Mouse (Mus musculus): ENCODE measurements around the gene Cd82.

Gene Cd82

DNA sequence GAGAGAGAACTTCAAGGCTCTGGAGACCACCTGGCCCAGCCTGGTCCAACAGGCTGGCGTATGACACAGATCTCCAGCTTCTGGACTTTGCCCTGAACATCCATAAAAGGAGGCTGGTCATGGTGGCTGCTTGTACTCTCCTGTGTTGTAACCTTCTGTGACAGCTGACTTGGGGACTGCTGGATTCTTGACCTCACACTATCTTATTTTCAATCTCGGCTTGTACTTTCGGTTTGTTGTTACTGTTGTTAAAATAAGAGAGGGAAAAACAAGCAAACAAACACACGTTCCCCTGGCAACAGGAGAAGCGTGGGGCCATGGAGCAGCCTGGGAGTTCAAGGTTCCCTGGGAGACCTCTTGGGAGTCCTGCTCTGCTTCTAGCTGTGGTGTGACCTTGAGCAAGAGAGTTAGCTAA lies 17.7 kb downstream of the Cd82 start:
- DNase-seq (ENCODE audit: low spot score) = no peak

DNA sequence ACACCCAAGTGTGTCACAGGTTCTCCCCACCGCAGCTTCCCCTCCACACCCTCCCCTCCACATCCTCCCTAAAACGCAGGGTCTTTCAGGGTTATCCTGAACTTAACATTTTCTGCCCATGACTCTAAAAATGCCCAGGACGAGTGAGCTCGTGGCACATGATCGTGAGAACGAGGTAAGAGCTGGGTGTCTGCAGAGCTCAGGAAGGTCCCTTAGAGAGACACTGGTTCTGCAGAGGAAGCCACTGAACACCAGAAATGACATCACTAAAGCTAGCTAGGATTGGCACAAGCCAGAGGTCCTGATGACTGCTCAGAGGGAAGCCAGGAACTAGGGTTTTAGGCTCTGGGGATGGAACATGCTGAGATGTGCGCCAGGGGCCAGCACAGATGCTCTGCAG lies 18.7 kb downstream of the Cd82 start:
- DNase-seq (ENCODE audit: low spot score) = no peak

DNA sequence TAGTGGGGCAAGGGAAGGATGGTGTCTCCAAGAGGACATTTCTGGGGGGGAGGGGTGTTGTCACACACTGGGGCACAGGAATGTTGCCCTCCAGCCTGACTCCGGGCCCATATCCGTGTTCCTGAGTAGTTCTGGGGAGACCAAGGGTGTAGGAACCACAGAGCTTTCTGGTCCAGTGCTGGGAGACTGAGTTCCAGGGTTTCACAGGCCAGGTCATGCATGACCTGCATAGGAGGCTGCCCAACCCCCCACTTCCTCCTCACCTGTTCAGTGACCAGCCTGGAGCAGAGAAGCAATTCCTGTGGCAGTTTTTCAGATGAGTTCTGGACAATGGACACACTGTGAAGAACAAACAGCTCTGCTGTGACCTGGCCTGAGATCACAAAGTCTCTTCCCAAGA lies 19.8 kb downstream of the Cd82 start:
- DNase-seq (ENCODE audit: low spot score) = no peak

DNA sequence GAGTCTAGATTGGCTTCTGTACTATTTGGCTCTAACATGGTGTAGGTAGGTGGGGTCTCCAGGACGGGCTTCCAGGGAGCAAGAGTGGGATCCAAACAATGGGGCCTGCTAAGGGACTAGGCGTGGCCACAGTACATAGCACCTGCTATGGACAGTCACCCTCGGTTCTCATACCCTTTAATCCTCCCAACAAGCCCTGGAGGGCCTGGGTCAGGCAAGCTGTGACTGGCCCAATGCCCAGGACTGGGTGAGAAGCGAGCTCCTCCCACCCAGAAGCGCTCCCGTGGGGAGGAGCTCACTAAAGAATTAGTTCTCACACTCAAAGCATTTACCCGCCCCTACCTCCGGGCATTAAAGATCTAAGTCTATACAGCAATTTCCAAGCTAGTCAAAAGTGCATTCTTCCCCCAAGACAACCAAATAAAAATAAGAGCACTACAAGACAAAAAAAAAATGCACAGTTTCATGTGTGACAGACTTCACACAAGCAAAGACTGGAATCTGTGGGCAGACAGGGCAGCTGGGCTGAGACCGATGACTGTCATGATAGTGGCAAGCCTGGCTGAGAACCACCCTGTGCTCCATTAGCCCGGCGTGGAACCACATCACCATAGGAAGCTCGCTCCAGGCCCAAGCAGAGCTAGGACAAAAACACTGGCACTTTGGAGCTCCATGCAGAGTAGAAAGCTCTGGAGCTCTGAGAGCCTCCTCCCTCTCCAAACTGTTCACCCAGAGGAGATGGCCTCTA lies 23.0 kb downstream of the Cd82 start:
- peak; percentile 68 for DNase-seq (ENCODE audit: low spot score)

DNA sequence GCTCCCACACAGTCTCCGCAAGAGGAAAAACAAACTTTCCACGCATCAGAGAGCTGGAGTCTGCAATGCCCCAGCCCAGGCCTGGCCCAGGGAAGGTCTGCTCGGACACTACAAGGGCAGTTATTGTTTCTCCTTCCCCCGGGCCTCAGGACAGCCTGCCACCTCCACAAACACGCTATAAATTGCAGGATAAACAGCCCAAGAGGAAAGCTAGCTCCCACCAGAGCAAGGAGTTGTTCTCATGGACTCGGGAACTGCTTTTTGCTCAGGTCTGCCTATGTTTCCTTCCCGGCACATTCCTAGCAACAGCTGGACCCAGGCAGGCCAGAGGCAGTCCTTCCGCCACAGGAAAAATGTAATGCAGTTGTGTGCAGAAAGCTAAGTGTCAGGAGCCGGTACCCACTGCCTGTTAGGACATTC lies 23.6 kb downstream of the Cd82 start:
- no peak for DNase-seq (ENCODE audit: low spot score)

DNA sequence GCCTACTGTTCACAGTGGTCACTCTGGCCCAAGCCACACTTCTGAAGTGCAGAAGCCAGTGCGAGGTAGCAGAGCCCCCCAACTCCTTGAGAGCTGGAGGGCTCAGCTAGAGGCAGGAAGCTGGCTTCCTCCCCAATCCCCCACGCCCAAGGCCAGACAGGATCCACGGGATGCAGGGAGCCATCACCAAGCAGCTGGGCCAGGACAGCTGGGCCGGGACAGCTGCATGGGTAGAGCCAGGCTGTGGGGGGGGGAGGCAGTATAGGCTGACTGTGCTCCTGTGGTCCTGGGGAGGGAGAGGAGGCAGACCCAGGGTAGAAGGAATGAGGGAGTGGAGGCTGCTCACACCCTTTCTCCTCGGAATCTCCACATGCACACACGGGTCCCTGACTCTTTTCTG lies 24.6 kb downstream of the Cd82 start:
- no peak for DNase-seq (ENCODE audit: low spot score)

DNA sequence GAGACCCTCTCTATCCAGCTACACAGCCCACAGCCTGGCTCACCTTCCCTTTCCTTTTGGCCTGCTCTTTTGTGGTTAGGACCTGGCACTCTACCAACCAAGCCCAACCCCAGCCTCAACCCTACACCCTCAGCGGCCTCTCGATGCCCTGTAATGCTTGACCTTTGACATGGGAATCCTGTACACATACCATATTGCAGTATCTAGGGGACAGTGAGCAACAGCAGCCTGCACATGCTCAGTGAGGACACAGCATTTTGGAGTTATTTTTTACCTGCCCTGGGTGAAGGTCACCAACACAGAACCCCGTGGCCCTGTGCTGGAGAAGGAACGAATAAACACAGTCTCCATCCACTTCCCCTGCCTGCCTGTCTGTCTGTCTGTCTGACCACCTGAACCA lies 27.4 kb downstream of the Cd82 start:
- DNase-seq (ENCODE audit: low spot score) = no peak

DNA sequence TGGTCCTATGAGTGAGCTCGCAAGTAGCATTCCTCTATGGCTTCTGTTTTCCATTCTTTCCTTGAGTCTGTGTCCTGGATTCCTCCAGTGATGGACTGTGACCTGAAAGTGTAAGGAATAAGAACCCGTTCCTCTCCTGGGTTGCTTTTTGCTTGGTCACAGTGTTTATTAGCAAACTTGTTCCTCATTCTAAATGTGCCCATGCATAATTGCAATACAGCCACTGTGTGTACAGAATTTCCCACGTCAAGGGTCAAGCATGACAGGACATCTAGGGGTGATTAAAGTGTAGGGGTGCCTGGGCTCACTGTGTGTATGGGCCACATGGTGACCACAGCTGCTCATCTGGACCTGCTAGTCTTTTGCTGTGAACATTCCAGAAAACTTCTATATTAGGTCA lies 28.0 kb downstream of the Cd82 start:
- no peak for DNase-seq (ENCODE audit: low spot score)

DNA sequence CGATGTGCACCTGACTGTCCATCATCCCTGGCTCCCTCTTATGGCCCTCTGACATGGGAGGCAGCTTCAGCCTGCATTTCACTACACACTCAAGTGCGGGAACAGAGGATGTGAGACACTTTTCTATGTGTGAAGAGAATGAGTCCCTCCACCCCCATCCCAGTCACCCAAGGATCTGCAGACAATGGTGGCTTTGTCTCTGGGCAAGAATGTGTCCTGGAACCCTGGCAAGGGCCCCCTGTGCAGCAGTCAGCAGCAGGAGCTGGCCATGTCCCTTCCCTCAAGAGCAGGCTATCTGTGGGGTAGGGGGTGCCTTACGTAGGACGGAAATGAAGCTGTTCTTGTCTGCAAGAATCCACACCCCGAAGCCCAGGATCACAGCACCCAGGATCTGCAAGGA lies 29.4 kb downstream of the Cd82 start:
- DNase-seq (ENCODE audit: low spot score) = no peak

DNA sequence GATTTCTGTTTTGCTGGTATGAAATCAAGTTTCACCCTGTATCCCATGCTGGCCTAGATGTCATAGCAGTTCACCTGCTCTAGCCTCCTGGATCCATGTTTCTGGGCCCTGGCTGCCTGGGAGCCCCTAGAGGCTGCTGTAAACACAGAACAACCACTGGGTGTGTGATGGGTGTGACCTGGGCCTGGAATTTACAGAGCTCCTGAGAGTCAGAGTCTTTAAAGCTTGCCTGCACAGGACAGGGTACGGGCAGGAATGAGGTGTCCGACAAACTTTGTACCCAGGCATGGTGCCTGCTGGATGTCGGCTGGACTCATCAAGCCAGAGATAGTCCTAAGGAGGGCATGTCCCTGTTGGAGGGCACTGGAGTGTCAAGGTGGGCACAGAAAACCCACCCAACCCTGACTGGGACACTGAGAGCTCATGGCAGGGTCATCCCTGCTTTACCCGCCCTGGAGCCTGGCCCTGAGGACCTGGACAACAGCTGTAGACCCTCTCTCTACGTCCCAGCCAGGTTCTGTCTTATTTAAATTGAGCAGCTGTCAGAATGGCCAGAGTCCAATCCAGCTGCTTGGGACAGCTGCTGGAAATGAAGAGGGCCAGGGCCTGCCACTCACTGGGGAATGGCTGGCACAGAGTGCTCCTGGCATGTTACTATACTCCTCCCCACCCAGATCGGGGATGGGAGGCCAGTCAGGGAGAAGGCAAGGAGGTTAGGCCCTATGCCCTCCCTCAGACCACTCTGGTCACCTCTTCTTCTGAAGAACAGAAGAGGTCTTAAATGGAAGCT lies 30.1 kb downstream of the Cd82 start:
- DNase-seq (ENCODE audit: low spot score) = no peak

DNA sequence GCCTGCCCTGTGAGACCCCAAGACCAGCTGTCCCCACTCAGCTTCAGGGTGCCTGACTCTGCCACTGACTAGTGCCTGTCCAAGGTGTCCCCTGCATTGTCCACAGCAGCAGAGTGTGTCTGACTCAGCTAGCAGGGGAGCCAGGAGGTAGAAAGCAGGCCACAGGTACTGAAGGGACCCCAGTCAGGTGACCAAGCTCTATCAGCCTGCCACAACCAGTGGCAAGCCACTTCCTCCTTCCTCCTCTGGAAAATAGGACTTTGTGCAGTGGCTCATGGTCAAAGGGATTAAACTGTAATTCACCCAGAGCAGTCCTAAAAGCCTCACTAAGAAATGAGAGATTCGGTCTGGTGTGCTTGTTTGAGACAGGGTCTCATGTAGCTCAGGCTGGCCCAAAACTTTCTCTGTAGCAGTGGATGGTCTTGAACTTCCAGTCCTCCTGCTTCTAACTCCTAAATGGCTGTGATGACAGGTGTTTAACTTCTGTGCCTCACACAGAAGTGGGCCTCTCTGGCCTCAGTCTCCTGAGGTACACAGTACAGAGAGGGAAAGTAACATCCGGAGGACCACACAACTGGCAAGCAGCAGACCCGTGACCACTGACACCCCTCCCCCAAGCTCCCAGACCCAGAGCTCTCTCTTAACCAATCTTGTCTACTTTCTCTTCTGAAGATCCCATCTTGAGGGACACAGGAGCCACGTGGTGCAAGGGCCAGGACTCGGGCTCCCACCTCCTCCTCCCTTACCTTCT lies 31.2 kb downstream of the Cd82 start:
- DNase-seq (ENCODE audit: low spot score) = no peak

DNA sequence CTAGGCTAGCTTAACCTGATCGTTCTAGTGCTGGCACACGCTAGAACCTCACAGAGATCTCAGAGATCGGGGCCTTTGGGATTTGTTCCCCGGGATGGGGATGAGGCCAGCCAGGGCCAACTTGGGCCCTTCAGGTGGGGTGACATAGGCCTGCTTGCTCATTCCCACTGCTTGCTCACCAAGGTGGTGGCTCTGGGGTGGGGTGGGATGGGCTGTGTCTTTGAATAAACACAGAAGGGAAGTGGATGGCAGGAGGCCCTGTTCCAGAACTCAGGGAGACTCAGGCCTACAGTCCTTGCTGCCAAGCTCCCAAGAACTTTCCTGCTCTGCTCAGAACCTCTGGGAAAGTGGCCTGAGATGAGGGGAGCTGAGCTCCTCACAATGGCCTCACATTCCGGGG lies 31.9 kb downstream of the Cd82 start:
- DNase-seq (ENCODE audit: low spot score) = no peak

DNA sequence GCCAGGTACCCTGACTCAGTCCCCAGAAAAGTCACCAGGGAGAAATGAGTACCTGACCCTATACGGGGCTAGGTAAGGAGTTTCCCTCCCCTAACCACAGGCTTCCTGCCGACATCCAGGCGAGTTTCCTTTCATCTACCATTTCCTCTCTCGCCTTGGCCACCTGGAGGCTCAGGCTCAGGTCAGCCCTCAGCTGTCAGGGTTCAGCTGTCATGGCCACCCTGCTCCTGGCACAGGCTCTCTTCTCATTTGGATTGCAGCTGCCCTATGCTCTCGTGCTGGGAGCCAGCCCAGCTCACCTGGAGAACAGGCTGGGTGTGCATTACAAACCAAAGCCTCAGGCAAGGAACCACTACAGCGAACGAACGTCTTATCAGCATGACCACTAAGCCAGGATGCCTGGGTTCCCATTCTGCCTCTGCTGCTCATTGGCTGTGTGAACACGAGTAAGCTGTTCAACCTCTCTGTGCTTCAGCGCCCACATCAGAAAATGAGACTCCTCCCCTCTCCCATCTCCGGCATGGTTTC lies 34.9 kb downstream of the Cd82 start:
- DNase-seq (ENCODE audit: low spot score) = no peak

DNA sequence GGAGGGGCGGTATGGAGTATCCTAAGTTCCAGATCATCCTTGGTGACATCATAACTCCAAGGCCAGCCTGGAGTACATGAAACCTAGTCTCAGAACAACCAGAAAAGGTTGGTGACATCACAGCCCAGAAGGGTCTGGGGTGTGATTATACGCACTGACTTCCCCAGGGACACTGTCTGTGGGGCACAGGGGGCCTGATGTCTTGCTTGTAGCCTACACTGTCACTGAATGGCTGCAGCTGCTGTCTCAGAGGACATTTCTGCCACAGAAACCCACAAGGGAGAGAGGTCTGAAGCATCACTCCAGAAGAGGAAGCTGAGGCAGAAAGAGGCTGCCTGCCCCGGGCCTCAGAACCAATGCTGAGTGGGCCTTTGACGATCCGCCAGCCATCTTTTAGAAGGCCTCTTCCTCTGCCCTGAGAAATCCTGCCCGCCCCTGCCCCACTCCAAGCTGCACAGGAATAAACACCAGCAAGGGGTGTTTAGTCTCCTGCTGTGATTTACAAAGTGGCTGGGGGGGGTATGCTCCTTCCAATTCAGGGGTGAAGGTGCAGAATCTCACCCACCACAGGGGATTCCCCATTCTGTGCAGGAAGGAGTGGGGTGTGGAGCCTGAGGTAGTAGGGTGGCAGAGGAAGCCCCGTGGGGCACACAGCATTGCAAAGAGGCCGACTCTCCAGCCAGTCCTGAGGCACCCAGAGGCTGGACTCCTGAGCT lies 35.8 kb downstream of the Cd82 start:
- no peak for DNase-seq (ENCODE audit: low spot score)

DNA sequence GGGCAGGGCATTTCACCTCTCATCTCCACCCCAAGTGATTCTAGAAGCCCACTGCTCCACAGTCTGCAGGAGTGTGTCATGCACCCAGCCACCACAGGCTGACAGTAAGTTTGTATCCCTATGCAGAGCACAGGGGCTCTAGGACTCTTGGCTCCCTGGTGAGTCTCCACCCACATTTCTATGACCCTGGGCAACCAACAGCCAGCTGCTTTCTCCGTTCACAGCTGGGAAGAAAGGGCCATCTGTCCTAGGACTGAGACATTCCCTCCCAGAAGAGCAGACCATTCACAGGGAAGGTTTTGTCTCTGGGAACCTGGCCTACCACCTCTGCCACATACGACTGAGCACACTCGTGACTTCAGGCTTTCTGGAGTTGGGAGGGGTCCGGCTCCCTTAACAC lies 37.1 kb downstream of the Cd82 start:
- DNase-seq (ENCODE audit: low spot score) = no peak

DNA sequence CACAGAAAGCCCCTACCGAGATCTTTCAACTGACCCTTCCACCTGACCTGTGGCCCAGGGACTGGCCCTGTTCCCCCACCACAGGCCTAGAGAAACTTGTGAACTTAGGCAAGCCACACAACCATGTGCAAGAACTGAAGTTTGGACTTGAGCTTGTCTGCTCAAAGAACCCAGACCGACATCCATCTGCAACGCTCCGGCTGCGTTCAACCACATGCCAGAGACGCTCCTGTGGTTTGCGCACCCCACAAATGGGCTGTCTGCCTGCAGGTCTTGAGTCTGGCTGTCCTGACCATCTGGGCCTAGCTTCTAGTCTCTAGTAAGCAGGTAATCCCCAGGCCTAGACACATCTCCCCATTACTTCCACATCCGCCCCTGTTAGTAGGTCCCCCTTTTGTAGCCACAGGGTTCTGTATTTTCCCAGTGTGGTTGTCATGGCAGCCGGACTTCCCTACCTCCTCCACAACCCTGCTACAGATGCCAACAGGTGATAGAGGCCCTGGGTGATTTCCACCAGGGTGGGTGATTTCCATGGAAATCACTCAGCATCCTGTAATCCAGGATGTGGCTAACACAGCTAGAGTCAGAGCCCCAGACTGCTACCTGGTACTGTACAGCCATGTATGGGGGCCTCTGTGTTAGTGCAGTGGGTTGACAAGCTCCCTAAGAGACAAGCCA lies 38.5 kb downstream of the Cd82 start:
- no peak for DNase-seq (ENCODE audit: low spot score)

DNA sequence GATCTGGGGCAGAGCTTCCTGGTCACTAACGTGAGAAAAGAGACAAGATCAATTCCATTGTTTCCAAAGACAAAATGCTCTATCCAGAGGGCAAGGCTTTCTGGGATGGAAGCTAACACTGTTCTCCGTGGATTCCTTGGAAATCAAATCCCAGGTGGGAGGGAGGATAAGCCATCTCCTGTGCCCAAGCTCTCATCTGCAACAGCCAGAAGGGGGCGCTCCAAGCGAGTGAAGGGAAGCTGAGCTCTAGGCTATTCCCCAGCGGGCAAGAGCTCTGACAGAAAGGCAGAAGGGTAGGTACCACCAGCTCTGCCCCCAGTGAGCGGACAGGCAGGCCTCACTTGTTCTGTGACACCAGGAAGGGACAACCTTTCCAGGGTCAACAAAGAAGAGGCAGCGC lies 41.6 kb downstream of the Cd82 start:
- DNase-seq (ENCODE audit: low spot score) = peak; percentile 94

DNA sequence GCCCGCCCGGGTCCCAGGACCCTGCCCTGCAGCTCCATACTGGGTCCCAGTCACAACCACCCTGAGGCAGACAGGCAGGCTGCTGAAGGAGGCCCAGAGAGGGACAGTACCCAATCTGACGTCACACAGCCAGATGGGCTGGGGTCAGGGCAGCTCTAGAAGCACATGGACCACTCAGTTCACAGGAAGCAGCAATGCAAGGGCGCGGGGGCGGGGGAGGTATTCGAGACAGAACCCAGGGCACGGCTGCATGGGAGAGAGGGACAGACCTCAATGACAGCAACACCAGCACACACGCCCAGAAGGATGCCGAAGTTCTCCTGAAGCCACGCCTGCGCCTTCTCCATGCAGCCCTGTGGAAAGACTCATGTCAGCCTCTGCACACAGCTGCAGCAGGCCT lies 43.0 kb downstream of the Cd82 start:
- DNase-seq (ENCODE audit: low spot score) = no peak

DNA sequence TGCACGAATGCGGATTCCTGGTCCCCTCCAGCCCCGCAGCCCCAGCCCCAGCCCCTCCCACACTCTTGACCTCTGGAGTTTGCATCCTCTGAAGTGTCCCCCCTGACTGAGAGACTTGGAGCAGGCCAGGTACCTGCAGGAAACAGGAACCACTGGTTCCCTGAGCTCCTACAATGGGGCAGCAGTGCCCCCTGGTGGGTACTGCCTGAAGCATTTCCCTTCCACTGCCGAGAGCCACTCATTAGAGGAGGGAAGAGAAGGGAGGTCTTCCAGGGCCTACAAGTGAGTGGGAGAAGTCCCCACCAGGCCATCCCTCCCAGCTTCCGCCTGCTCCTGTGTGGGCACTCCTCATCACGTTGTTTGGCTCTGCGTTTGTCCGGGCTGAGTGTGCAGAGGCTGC lies 44.5 kb downstream of the Cd82 start:
- DNase-seq (ENCODE audit: low spot score) = peak; percentile 91

DNA sequence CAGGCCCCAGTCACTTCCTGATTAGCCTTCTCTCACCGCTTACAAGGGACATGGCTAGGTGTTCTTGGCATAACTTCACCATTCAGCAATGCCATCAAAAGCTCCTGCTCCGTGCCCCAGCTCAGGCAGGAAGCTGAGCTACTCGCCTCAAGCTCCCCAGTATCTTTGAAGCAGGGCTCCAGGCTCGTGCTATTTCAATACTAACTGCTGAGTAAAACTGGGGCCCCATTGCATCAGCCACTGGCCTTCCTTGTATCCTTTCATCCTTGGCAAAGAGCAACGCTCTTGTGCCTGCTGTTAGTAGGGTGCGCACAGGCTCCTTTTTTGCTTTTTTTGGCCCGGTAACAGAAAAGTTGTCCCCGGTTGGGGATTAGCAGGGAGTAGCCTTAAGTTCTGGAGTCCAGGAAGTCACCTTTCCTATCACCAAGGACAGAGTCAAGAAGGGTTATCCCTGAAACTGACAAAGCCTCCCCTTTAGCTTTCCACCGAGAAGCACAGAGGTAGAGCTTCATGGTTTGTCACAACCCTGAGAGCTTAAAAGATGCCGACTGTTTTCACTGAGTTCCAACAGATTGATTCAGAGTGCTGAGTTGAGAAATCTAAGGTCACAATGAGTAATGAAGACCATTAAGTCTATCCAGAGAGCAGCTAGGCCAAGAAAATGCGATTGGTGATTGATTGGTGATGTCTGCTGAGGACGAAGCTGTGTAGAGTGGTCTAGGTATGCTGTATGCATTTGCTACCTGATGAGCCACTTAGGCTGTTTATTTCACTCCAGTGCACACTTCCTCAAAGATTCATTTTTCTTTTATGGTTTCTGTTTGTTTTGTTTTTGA lies 45.8 kb downstream of the Cd82 start:
- no peak for DNase-seq (ENCODE audit: low spot score)

DNA sequence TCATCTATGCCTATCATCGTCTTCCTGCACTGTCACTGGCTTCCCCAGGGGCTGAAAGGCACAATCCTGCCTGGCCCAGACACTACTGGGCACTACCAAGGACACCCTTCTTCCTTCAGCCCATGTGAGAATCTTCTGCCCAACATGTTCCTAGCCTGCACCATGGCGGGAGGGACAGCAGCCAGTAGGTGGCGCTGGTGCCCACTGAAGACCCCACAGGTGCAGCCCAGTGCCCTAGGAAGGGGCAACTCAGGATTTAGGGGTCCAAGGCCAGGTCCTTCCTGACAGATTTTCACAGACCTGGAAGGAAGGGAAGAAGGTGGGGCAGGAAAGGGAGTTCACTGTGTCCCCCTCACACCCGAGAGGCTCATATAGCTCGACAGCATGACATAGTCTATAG lies 47.7 kb downstream of the Cd82 start:
- peak; percentile 76 for DNase-seq (ENCODE audit: low spot score)
